Mouse (Mus musculus): ENCODE results near the gene Zfp462.

The Zfp462 gene

GRCm38 (mm10) chr4:55121952-55122351 is 177.1 kb downstream of the Zfp462 start:
- no peak for DNase-seq

GRCm38 (mm10) chr4:55124126-55124525 is 179.3 kb downstream of the Zfp462 start:
- DNase-seq: no peak

- peak; percentile 17 for DNase-seq
Measured at GRCm38 (mm10) chr4:55125048-55125737, 180.3 kb downstream of the Zfp462 start.

- no peak for DNase-seq
Measured at GRCm38 (mm10) chr4:55125738-55126054, 180.8 kb downstream of the Zfp462 start.

GRCm38 (mm10) chr4:55127228-55127901 is 182.5 kb downstream of the Zfp462 start:
- DNase-seq: no peak

DNA sequence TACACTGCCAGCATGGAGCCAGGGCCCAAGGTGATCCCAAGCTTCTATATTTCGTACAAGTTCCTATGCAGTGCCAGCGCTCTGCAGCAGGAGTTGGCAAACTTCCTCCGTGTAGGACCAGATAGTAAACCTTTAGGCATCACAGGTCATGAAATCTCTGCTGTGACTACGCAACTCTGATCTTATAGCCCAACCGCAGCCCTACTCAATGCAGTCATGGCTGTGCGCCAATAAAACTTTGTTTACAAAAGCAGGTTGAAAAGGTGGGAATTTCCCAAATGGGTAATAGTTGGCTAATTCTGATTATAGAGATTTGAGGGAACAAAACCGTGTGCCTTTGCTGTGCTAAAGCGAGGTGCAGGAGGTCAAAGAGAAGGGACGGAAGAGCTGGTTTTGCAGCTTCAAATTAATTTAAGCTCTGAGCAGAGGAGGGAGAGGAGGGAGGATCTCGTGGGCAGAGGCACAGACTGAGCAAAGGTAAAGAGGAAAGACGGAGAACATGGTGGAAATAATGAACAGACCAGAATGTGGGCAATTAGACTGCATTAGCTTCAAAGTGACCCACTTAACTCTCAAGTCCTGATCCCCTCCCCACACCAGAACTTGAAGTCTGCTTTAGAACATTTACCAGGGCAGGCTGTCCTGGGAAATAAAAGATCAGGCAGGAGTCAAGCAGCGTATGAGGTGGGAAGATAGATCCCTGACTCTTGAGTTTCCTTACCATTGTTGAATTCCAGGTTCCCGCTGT is 183.4 kb downstream of the Zfp462 start:
- no peak for DNase-seq
